Mouse (Mus musculus): ENCODE results near the gene Cacng1.

DNA sequence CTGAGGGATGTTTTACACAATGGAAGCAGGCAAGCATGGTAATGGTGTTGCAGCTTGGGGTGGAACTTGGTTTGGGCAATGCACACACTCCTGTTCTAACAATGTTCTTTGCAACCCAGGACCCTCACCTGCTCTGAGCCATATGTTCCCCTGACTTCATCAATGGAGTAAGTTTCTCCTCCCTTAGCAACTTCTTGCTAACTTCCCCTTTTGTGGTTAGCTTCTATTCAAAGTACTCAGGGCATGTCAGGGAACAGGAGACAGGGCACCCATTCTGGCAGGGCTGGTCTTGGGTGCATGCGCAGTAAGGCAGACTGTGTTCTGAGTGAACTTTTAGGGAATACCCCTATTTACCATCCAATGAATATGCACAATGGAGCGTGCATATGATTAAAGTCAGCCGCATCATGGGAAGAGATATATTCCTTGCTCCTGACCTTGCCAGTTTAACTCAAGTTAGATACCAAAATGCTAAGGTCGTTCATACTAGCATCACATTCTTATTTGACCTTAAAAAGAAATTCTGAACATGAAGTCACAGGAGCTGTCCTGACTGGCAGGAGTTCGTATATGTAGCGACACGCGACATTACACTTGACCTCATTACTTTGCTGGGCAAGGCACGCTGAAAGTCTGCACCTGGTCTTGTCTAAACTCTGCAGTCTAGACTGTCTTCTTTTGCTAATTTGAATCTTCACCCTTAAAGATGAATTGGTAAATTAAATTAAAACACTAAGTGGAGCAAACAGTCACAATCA is 4.1 kb upstream of the Cacng1 start:
- TF ChIP-seq CTCF (IDR thresholded peaks at IDR 0.05) (no peak), POLR2A (IDR thresholded peaks at IDR 0.05; ENCODE audit: insufficient read depth, low read depth, low read length) (no peak), EP300 (IDR thresholded peaks at IDR 0.05; ENCODE audit: insufficient read depth, low read depth, low read length) (no peak)
